Mouse (Mus musculus) layer of hippocampus, adult 9-11 months (tissue): ENCODE measurements around the gene Nlrp6.
A peak's percentile ranks its signal among the peaks of the same experiment; 100 is the strongest.
"Not testable (repeated sequence)": the region's sequence is repeated elsewhere in the genome, so short reads cannot be mapped to it uniquely, and the experiment has no call there.

Experiments
- DNase-seq: peaks from one replicate; pipeline ENCODE4 v3.0.0; 2022

The Nlrp6 gene

GRCm38 (mm10) chr7:140951051-140951450 is 30.3 kb downstream of the Nlrp6 start:
- no peak for DNase-seq

DNA sequence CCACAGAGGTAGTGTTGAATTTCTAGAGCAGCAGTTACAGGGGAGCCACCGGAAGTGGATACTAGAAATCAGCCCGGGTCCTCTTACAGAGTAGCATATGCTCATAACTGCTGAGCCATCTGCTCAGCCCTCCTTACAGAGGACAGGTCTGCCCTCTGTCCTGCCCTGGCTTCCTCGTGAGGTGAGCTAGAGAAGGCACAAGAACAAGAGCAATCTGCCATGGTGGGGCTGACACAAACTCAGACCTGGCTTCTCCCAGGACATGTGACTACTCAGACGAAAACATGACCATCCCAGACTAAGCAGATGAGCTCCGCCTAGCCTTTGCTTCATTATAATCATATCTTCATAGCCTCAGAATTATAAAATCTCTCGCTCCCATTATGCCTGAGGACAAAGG is 31.1 kb downstream of the Nlrp6 start:
- DNase-seq: no peak

- no peak for DNase-seq
These were observed 31.7 kb downstream of the Nlrp6 start for GRCm38 (mm10) chr7:140952441-140952840.

- DNase-seq: no peak
These were observed 32.4 kb downstream of the Nlrp6 start for GRCm38 (mm10) chr7:140953133-140953532.

- no peak for DNase-seq
These were observed 33.4 kb downstream of the Nlrp6 start for GRCm38 (mm10) chr7:140953800-140954732.

DNA sequence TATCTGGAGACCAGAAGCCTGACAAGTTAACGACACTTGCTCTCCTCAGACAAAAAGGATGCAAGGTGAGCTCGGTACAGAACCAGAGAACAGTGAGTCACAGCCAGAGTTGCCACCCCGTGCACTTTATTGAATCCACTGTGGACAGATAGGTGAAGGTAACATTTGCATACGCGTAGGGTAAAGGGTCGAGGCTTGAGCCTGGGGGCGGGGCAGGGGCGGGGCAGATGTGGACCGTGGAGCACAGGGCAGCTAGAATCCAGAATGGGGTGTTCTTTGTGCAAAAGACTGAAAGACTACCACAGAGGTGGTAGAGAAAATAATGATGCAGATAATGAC is 34.0 kb downstream of the Nlrp6 start:
- no peak for DNase-seq

DNA sequence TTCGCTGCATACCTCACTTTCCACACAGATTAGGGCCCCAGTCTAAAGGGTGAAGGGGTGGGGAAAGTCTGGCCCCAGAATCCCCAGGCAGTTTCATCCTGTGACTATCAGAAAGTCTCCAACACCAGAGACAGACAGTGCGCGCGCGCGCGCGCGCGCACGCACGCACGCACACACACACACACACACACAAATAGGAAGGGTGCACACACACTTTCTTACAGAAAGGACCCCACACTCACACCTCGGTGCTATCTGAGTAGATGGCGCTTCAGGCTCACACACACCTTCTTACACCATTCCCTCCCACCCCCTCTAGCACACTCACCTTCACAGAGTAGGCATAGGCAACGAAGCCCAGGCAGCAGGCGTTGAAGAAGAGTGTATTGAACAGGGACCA is 34.6 kb downstream of the Nlrp6 start:
- no peak for DNase-seq

DNA sequence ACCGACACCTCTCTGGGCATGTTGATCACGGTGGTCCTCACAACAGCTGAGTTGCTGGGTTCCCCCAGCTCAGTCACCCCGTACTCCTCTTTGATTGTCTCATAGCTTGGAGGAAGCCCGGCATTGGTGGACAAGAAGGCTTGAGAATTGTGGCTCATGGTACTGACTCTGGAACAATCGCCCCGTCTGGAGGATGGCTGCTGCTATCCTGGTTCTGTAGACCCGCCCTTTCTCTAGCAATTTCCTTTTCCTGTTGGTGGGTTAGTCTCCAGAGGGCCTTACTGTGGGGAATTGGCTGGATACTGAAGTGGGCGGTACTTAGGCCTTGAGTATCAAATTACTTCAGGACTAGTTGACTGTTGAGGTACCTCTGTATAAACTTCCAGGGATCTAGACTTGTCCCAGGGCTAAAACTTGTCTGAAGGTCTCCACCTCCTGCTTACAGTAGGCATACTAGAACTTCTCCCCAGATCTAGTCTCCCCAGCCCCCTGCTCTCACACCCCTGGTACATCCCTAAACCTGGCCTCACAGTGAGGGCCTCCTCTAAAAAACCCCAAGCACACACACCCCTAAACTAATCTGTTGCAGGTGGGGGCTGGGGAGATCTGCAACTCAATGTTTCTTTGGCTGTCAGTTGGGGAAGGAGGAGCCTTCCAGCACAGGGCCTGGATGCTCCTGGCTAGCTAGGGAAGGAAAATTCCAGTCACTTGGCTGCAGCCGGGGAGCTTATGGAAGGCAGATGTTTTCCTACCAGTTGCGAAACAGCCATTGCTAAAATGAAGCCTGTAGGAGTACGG is 35.3 kb downstream of the Nlrp6 start, which contains the start of the genes Gm45717 and Ifitm2:
Gm45717 (minus strand) TSS at position 180 of the 798 bp plus-strand sequence.
Ifitm2 (minus strand) TSS at position 230 of the 798 bp plus-strand sequence.
- peak; percentile 44 for DNase-seq

DNA sequence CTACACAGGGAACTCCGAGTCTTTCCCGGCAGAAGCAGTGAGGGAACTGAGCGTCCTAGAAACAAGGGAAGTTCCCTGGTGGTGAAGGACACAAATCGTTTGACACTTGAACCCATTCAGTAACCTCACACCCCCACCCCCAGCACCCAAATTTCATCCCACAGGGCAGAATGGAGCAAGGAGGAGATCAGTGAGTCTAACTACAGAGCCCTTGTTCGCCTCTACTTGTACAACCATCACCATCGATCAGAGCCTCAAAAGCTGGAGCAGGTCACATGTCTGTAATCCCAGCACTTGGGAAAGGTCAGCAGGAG is 35.8 kb downstream of the Nlrp6 start:
- no peak for DNase-seq

DNA sequence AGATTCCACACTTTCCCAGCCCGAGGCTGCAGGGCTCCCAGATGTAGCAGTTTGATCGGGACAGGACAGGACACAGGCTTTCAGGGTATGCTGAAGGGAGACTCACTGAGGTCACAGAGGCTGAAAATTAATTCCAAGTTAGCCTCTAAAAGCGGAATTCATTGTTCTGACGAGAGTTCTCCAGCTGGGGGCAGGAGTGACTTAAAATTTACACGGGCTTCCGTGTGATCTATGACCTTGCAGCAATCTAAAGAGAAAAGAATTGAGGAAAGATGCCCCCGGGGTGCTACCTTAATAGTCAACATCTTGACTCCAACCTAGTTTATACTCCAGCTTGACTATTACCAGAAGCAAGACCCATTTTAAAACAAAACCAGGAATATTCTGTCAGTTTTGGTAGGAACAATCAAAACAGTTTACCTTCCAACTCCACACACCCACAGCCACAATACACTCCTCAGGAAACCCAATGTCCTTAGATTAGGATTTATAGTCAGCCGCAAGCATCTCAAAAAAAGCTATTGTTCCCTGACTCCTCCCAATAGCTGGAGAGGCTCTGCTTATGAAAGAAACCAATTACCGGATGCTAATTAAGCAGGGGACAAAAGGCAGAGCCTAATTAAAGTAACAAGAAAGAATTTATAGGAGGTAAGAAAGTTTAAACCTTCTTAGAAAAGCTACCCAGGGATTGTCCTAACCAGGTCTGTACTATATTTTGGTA is 38.6 kb downstream of the Nlrp6 start:
- no peak for DNase-seq

DNA sequence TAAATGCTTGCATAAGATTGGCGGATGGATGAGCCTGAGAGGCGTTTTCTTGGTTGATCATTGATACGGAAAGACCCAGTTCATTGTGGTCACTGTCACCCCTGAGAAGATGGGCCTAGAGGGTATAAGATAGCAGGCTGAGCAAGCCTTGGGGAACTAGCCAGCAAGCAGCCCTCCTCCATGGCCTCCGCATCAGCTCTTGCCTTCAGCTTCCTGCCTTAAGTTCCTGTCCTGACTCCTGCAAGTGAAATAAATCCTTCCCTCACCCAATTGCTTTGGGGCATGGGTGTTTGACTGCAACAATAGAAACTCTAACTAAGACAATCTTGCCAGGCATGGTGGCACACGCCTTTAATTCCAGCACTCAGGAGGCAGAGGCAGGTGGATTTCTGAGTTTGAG is 39.3 kb downstream of the Nlrp6 start:
- DNase-seq: no peak

DNA sequence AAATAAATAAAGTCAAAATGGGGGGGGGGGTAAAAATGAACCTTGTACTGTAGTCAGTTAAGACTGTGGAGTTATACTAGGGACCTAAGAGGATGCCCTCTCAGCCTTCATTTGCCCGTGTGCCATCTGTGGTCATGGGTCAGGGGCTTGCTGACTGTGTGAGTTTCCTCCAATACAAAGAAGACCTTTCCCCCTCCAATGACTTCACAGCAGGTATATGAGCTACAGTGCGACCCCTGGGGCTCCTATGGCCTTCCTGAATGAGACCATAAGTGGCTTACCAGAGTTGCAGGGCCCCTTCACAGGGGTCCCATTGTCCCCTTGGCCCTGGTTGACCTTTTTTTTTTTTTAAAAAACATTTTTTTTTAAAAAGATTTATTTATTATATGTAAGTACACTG is 40.7 kb downstream of the Nlrp6 start:
- DNase-seq: no peak

GRCm38 (mm10) chr7:140962733-140963132 is 42.0 kb downstream of the Nlrp6 start:
- DNase-seq: no peak

DNA sequence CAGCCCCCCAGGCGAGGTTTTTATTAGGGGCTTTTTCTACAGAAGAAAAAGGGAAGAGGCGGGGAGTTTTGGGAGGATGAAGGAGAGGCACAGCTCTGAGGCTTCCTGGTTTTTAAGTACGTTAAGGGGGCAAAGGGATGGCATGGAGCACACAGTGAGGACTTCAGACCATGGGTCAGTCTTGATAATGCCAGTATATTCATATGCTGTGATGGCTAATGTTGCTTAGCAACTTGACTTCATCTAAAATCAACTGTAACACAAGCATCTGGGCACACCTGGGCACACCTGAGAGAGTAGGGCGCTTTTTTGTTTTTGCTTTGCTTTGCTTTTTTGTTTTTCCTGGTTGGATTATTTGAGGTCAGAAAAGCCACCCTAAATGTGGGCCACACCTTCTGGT is 46.2 kb downstream of the Nlrp6 start, which contains the start of gene Ifitm1:
Ifitm1 (plus strand) TSS at position 301 of the 400 bp plus-strand sequence.
- DNase-seq: no peak

DNA sequence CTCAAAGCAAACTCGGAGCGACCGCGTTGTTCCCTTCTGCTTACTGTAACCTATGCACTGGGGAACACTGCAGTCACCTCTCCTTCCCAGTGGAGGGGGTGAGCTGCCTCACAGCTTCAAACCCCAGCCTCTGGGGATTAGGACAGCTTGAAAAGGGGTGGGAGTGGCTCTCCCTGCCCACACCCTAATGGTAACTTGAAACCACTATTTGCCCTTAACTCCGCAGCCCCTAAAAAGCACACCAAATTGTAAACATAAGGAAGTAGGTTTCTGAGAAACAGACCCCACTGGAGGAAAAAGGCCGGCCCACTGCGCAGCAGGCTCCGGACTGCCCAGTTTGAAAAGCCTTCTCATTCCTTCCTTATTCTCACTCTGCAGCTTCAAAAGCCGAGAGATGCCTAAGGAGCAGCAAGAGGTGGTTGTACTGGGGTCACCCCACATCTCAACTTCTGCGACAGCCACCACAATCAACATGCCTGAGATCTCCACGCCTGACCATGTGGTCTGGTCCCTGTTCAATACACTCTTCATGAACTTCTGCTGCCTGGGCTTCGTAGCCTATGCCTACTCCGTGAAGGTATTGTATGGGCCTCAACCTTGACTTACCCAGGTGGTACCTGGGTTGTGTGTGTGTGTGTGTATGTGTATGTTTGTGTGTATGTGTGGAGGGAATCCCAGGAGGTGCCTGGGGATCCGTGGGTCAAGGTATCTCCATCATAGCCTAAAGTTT is 47.3 kb downstream of the Nlrp6 start:
- DNase-seq: no peak

- not testable (repeated sequence) for DNase-seq
These were observed 48.0 kb downstream of the Nlrp6 start for GRCm38 (mm10) chr7:140968710-140969109.

- DNase-seq: no peak
These were observed 50.2 kb downstream of the Nlrp6 start for GRCm38 (mm10) chr7:140970931-140971330.

GRCm38 (mm10) chr7:140971479-140972171 is 50.9 kb downstream of the Nlrp6 start:
- DNase-seq: no peak

GRCm38 (mm10) chr7:140973396-140974165 is 52.9 kb downstream of the Nlrp6 start:
- DNase-seq: no peak

DNA sequence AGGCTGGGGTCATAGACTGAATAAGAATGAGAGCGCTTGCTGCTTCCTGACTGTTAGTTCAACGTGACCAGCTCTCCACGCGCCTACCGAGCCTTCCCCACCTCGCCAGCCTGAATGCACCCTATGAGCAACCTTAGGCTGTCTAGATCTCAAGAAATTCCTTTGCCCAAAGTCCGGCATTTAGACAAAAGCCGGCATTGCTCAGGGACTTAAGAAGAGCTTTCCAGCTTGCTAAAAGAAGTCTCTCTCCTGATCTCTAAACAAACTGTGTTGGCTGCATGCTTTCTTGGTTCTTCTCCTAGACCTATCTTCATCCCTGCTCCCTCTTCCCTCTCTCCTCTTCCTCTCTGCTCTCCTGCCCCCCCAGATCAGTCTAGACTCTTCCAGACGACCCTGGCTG is 54.2 kb downstream of the Nlrp6 start:
- DNase-seq: no peak

DNA sequence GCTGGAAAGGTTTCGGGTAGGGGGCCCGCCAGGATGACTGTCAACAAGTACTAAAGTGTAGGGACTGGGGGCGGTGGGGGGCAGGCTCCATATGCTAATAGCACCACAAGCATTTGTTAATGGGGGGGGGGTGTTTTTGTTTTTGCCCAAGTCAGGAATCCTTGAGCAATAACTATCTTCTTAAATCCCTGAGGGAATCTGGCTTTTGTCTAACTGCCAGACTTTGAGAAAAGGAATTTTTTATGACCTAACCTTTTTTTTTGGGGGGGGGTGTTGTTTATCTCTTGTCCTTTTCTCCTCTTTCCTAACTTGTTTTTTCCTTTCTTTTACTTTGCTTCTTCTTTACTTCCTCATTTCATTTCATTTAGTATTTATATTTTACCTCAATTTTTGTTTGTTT is 54.8 kb downstream of the Nlrp6 start:
- no peak for DNase-seq
